Mouse (Mus musculus): ENCODE measurements around the gene Dis3l2.

DNA sequence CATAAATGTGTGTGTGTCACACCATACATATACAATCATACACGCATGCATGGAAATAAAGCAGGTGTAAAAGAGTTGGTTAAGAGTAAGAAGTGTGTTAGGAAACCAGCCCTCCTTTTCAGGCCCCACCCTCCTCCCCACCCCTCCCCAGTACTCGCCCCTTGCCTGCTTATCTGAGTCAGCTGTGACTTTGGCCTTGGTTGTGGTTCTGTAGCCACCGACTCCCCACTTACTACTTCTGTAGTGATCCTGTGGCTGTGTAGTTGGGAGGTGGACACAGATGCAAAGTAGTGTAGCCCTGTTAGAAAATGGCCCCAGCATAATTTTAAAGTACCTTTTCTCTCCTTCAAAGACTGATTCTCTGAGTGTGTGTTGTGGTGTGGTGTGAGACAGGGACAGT, 318.0 kb downstream of the Dis3l2 start:
- TF ChIP-seq CTCF (IDR thresholded peaks at IDR 0.05; ENCODE audit: control insufficient read depth, insufficient read depth, insufficient read length) (no peak), MYOD1 (IDR thresholded peaks at IDR 0.05; ENCODE audit: control insufficient read depth, insufficient read length, low read depth) (no peak)
